ENCODE assay signal across 16 mouse cellular contexts in genomic region chr16:38585186-38585585, GRCm38 (mm10).
"Had no signal": no experiment of that assay in that cellular context is flagged by ENCODE, and none has a peak within 500 bp of the region (broad histone marks: within the 10 kb centered on the region; RNA-seq: fewer than 3 reads in every experiment).

No protein-coding gene starts in this region.

- H3K9me3 ChIP-seq: kidney, embryonic 15.5 days; limb, embryonic 12.5 days; liver, embryonic 13.5 days; lung, embryonic 15.5 days; midbrain, embryonic 15.5 days; neural tube, embryonic 13.5 days; stomach, embryonic 15.5 days had no signal

- DNase-seq: kidney, adult 2 months; kidney, postnatal 14 days; liver; liver, embryonic 13.5 days; liver, postnatal 0 days; lung, postnatal 14 days; right cerebral cortex, postnatal 14 days had no signal

- H3K4me1 ChIP-seq: kidney, embryonic 15.5 days; limb, embryonic 12.5 days; lung, embryonic 15.5 days; midbrain, embryonic 15.5 days; neural tube, embryonic 13.5 days; stomach, embryonic 15.5 days had no signal

- H3K27me3 ChIP-seq: kidney, embryonic 15.5 days; limb, embryonic 12.5 days; liver, embryonic 13.5 days; lung, embryonic 15.5 days; midbrain, embryonic 15.5 days; neural tube, embryonic 13.5 days; stomach, embryonic 15.5 days had no signal

- H3K4me3 ChIP-seq: kidney, embryonic 15.5 days; left cerebral cortex, adult 2 months; limb, embryonic 12.5 days; liver, embryonic 13.5 days; lung, embryonic 15.5 days; midbrain, embryonic 15.5 days; neural tube, embryonic 13.5 days; stomach, embryonic 15.5 days had no signal

- H3K9ac ChIP-seq: kidney, embryonic 15.5 days; limb, embryonic 12.5 days; liver, embryonic 13.5 days; liver, postnatal 0 days; lung, embryonic 15.5 days; midbrain, embryonic 15.5 days; neural tube, embryonic 13.5 days; stomach, embryonic 15.5 days had no signal

- ATAC-seq: intestine, embryonic 16.5 days; liver, postnatal 0 days; midbrain, embryonic 15.5 days had no signal

- H3K4me2 ChIP-seq: kidney, embryonic 15.5 days; limb, embryonic 12.5 days; liver, embryonic 13.5 days; lung, embryonic 15.5 days; midbrain, embryonic 15.5 days; neural tube, embryonic 13.5 days; stomach, embryonic 15.5 days had no signal

- H3K27ac ChIP-seq: kidney, embryonic 15.5 days; left cerebral cortex, adult 2 months; limb, embryonic 12.5 days; liver, embryonic 13.5 days; lung, embryonic 15.5 days; macrophage; midbrain, embryonic 15.5 days; neural tube, embryonic 13.5 days; stomach, embryonic 15.5 days had no signal
